Mouse (Mus musculus) liver, embryonic 14.5 days (tissue): ENCODE measurements around the gene Ssu72. TPM values are rescaled to one million over a fixed set of nuclear protein-coding genes. Genes with fewer than 3 reads are reported as not detected.

ENCODE experiments used
- ATAC-seq: fragments of 200-750 bp; cut with Nextera tagmentation; 2 replicates; pipeline ENCODE4 v1.8.0; 2017; ENCODE audit warnings: moderate number of reproducible peaks, mild to moderate bottlenecking, moderate library complexity; ENCODE audit not compliant: insufficient read depth
- DNase-seq, 3 experiments: peaks; one replicate each; pipeline ENCODE4 v3.0.0-alpha.2; 2012 to 2013; ENCODE audit warnings: low read depth in 3 of 3, low spot score in 3 of 3
- H3K27ac ChIP-seq: fragments of 300-500 bp; sonication (generic); 2 replicates; pipeline ENCODE4 v1.5.1; 2014; ENCODE audit warnings: moderate library complexity, mild to moderate bottlenecking, control low read depth, inconsistent platforms
- H3K27me3 ChIP-seq: fragments of 300-500 bp; sonication (generic); 2 replicates; pipeline ENCODE4 v1.6.1; 2014; ENCODE audit warnings: mild to moderate bottlenecking, low read length, moderate library complexity; ENCODE audit not compliant: control insufficient read depth, insufficient read depth
- H3K36me3 ChIP-seq: fragments of 300-500 bp; sonication (generic); replicated peaks from 2 replicates; pipeline ENCODE4 v1.6.1; 2014; ENCODE audit warnings: low read depth; ENCODE audit not compliant: control insufficient read depth, insufficient read depth
- H3K4me1 ChIP-seq, 2 experiments: fragments of 200-500 bp in 1 of 2; fragments of 300-500 bp in 1 of 2; sonication (generic) in 1 of 2; replicated peaks; 2 replicates each; pipeline ENCODE4 v1.6.1; 2012 to 2014; ENCODE audit warnings: antibody characterized with exemption in 1 of 2, inconsistent platforms in 1 of 2, low read length in 1 of 2; ENCODE audit not compliant: control insufficient read depth in 2 of 2, insufficient read depth in 2 of 2
- H3K4me2 ChIP-seq: fragments of 300-500 bp; sonication (generic); 2 replicates; pipeline ENCODE4 v1.6.1; 2014; ENCODE audit warnings: low read depth, mild to moderate bottlenecking, control low read depth, moderate library complexity
- H3K4me3 ChIP-seq, 2 experiments: fragments of 200-500 bp in 1 of 2; fragments of 300-500 bp in 1 of 2; sonication (generic) in 1 of 2; 2 replicates each; pipeline ENCODE4 v1.5.1; 2012 to 2014; ENCODE audit warnings: low read depth in 2 of 2, low read length in 2 of 2, mild to moderate bottlenecking in 2 of 2, control low read depth in 1 of 2, inconsistent platforms in 1 of 2, moderate library complexity in 1 of 2; ENCODE audit not compliant: insufficient read depth in 1 of 2
- H3K9ac ChIP-seq: fragments of 300-500 bp; sonication (generic); replicated peaks from 2 replicates; pipeline ENCODE4 v1.6.1; 2014; ENCODE audit warnings: mild to moderate bottlenecking, control low read depth, moderate library complexity
- H3K9me3 ChIP-seq: fragments of 300-500 bp; sonication (generic); 2 replicates; pipeline ENCODE4 v1.6.1; 2016; ENCODE audit warnings: low read length, mixed read lengths; ENCODE audit not compliant: control insufficient read depth
- CTCF ChIP-seq: IDR thresholded peaks from 2 replicates; pipeline ENCODE4 v1.5.1; 2016; ENCODE audit warnings: antibody characterized with exemption, low read depth, control low read depth
- EP300 ChIP-seq: IDR thresholded peaks from 2 replicates; pipeline ENCODE4 v1.6.1; 2016; ENCODE audit warnings: antibody characterized with exemption, low read depth
- WGBS: fragments of 180-500 bp; shearing (Covaris S2); extraction: QIAGEN DNeasy Blood & Tissue Kit; methylation state at CpG from one replicate; pipeline ENCODE4 v1.1.7; 2014; ENCODE audit not compliant: insufficient replicate concordance; 5-methylcytosine and 5-hydroxymethylcytosine counted together
- polyA plus RNA-seq, 2 experiments: library from polyadenylated mRNA; depleted of rRNA in 1 of 2; stranded (reverse) in 1 of 2; unstranded in 1 of 2; fragments of >200 nt; fragmentation: Nextera tagmentation in 1 of 2; extraction: Ambion mirVana in 1 of 2; gene quantifications; 2 replicates each; pipeline versions ENCODE4 v1.2.1 to v1.2.3; 2012 to 2014

The Ssu72 gene
- polyA plus RNA-seq, 2 experiments = 38.6 to 56.9 TPM

- 53% methylated on average over 5 of the region's 5 CpGs for WGBS
- Histone ChIP-seq H3K9me3 (no peaks in the 10 kb centered on the region), H3K27me3 (peaks cover 14% of the 10 kb centered on the region), H3K27ac (no peak overlapping the region), H3K4me2 (peak overlapping the region; percentile 86), H3K4me3 (peak overlapping the region; percentile 55 to 56), H3K9ac (peak overlapping the region; percentile 72; the same call in 1 of the 2 replicates), H3K4me1 (0 out of 4 replicates have a peak, but pooled peaks cover 0 to 4% of the 10 kb centered on the region in 2 experiments), H3K36me3 (no peaks in the 10 kb centered on the region)
- ATAC-seq (no peak), DNase-seq (no peak)
- TF ChIP-seq CTCF (no peak), EP300 (no peak)
Measured at GRCm38 (mm10) chr4:155769496-155769879, 64.9 kb downstream of the Ssu72 start.

GRCm38 (mm10) chr4:155769880-155770512 is 65.4 kb downstream of the Ssu72 start:
- TF ChIP-seq EP300 (no peak), CTCF (peak; percentile 96)
- DNase-seq (peak; percentile 66 to 70 (median 68)), ATAC-seq (peak; percentile 88)
- Histone ChIP-seq H3K4me3 (peak overlapping the region; percentile 55 to 56), H3K27me3 (peaks cover 17% of the 10 kb centered on the region), H3K27ac (no peak overlapping the region), H3K9me3 (no peaks in the 10 kb centered on the region), H3K4me1 (0 out of 4 replicates have a peak, but pooled peaks cover 0 to 4% of the 10 kb centered on the region in 2 experiments), H3K4me2 (peak overlapping the region; percentile 86), H3K36me3 (no peaks in the 10 kb centered on the region), H3K9ac (peak overlapping the region; percentile 72)
- under 1% methylated on average over 39 of the region's 39 CpGs for WGBS

DNA sequence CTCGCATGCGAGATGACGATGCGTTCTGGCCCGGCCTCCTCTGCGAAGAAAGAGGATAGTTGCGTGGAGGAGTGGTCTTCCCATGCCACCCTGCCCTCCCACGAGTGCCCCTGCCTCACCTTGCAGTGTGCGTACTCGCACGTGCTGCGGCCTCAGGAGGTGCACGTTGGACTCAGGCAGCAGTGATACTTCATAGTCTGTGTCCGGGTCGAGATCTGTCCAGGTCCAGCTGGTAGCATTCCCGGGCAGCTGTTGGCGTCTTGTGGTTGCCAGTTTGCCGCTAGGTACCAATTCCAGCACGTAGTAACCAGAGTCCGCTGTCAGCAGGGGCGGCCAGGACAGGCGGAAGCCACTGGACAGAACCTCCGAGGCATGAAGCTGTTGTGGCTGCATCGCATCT is 66.0 kb downstream of the Ssu72 start:
- DNase-seq (no peak), ATAC-seq (no peak)
- Histone ChIP-seq H3K4me1 (0 out of 4 replicates have a peak, but pooled peaks cover 0 to 4% of the 10 kb centered on the region in 2 experiments), H3K27me3 (peaks cover 24% of the 10 kb centered on the region), H3K9me3 (no peaks in the 10 kb centered on the region), H3K4me2 (peak overlapping the region; percentile 86), H3K9ac (no peak overlapping the region), H3K4me3 (peak overlapping the region in 1 of 2 experiments; percentile 55; a peak in 2 of 4 replicates), H3K27ac (no peak overlapping the region), H3K36me3 (no peaks in the 10 kb centered on the region)
- no peak for TF ChIP-seq CTCF
- no peak for TF ChIP-seq EP300
- 47% methylated on average over 24 of the region's 24 CpGs for WGBS

GRCm38 (mm10) chr4:155771706-155772105 is 67.1 kb downstream of the Ssu72 start:
- no peak for ATAC-seq
- TF ChIP-seq EP300 (no peak), CTCF (no peak)
- Histone ChIP-seq H3K27me3 (peaks cover 26% of the 10 kb centered on the region), H3K36me3 (no peaks in the 10 kb centered on the region), H3K9me3 (no peaks in the 10 kb centered on the region), H3K9ac (no peak overlapping the region), H3K27ac (no peak overlapping the region), H3K4me2 (no peak overlapping the region), H3K4me3 (no peak overlapping the region), H3K4me1 (0 out of 4 replicates have a peak, but pooled peaks cover 0 to 4% of the 10 kb centered on the region in 2 experiments)
- no peak for DNase-seq
- 63% methylated on average over 2 of the region's 2 CpGs for WGBS

DNA sequence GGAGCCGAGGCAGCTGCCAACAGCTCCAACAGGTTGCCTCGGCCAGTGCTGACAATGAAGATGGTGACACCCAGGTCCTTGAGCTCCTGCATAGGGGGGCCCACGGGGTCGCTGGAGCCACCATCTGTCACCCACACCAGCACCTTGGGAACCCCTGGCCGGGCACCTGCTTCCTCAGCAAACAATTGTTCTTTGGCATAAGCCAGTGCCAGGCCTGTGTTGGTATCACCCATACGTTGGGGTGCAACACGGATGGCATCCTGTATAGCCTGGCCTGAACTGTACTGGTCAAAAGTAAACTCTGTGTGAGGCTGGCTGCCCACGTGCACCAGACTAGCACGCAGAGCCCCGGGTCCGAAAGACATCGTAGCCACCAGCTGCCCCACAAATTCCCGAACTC is 68.2 kb downstream of the Ssu72 start:
- Histone ChIP-seq H3K9ac (no peak overlapping the region), H3K36me3 (no peaks in the 10 kb centered on the region), H3K27me3 (peaks cover 26% of the 10 kb centered on the region), H3K27ac (no peak overlapping the region), H3K4me3 (no peak overlapping the region), H3K9me3 (no peaks in the 10 kb centered on the region), H3K4me1 (peaks cover 0 to 4% of the 10 kb centered on the region in 2 experiments; a peak in 1 of 4 replicates), H3K4me2 (no peak overlapping the region)
- no peak for ATAC-seq
- TF ChIP-seq EP300 (no peak), CTCF (no peak)
- 68% methylated on average over 13 of the region's 13 CpGs for WGBS
- no peak for DNase-seq
